8 mouse cellular contexts compared by ENCODE assay signal in genomic region chr2:153049288-153049996, GRCm38 (mm10). TPM values are rescaled to one million over a fixed set of nuclear protein-coding genes. Genes with fewer than 3 reads are reported as not detected.
DNase-seq lines count a peak whose midpoint lies in the region; ATAC-seq lines count a peak whose summit lies in the region.

No protein-coding gene starts in this region.

- DNase-seq in adrenal gland, postnatal 25 days, result peak; percentile 39
- no peak for DNase-seq in adrenal gland, postnatal 4 days (ENCODE audit: low spot score in 2 of 2)
- DNase-seq in ovary, postnatal 14 days (ENCODE audit: low spot score), result peak; percentile 13
- no peak for DNase-seq in ovary, postnatal 10 days (ENCODE audit: low spot score)
- DNase-seq in layer of hippocampus, postnatal 10 days (ENCODE audit: low spot score in 2 of 2), result peak; percentile 35 to 44
- DNase-seq in thymus, postnatal 36 days, result peak; percentile 40 to 66
- DNase-seq in embryo, embryonic 11 days, result no peak

- no peak for ATAC-seq in monocyte, adult 5-6 weeks (replicated peaks; ENCODE audit: insufficient number of reproducible peaks, low FRiP score, low TSS enrichment, poor library complexity, severe bottlenecking)

RNA-seq across cellular contexts. Expression of gene Ccm2l, which starts 16.3 kb away (rescaled TPM):
- 13.6 and 16.0 TPM in 2 replicates for total RNA-seq in adrenal gland, postnatal 25 days (2021)
- total RNA-seq in adrenal gland, postnatal 4 days (2021), result 10 to 100 TPM; 20.7 to 22.8 TPM
- total RNA-seq in layer of hippocampus, postnatal 10 days (2021), result 1 to 10 TPM; 6.8 to 9.8 TPM
- total RNA-seq in monocyte, adult 5-6 weeks (2017), result not detected in 3 replicates

RNA-seq across cellular contexts. Expression of gene Xkr7, which starts 17.8 kb away (rescaled TPM):
- total RNA-seq in adrenal gland, postnatal 25 days (2021), result 0.57 and 1.4 TPM in 2 replicates
- total RNA-seq in adrenal gland, postnatal 4 days (2021), result 1 to 10 TPM; 3.0 to 3.2 TPM
- 1 to 10 TPM; 5.7 to 6.3 TPM for total RNA-seq in layer of hippocampus, postnatal 10 days (2021)
- total RNA-seq in monocyte, adult 5-6 weeks (2017), result not detected in 3 replicates

RNA-seq across cellular contexts. Expression of gene Pdrg1, which starts 34.2 kb away (rescaled TPM):
- total RNA-seq in adrenal gland, postnatal 25 days (2021), result 163 and 187 TPM in 2 replicates
- total RNA-seq in adrenal gland, postnatal 4 days (2021), result 100 to 1,000 TPM in 1 of 2 experiments, 10 to 100 TPM in 1; 93.8 to 103 TPM
- total RNA-seq in layer of hippocampus, postnatal 10 days (2021), result 10 to 100 TPM; 42.9 to 57.5 TPM
- 38.7 to 88.5 TPM (median 51.6 TPM) in 3 replicates for total RNA-seq in monocyte, adult 5-6 weeks (2017)

RNA-seq across cellular contexts. Expression of gene Hck, which starts 58.8 kb away (rescaled TPM):
- 1.7 and 1.9 TPM in 2 replicates for total RNA-seq in adrenal gland, postnatal 25 days (2021)
- total RNA-seq in adrenal gland, postnatal 4 days (2021), result 1 to 10 TPM; 3.9 to 4.3 TPM
- total RNA-seq in layer of hippocampus, postnatal 10 days (2021), result 1 to 10 TPM; 2.6 to 3.2 TPM
- total RNA-seq in monocyte, adult 5-6 weeks (2017), result 404 to 550 TPM (median 548 TPM) in 3 replicates

Comparison
In these comparisons a context has a peak if more than half of its experiments do, and no peak if none do; other contexts are left out.
1. DNase-seq: peak in adrenal gland, postnatal 25 days (single experiment), ovary, postnatal 14 days (single experiment), layer of hippocampus, postnatal 10 days (2 of 2) and thymus, postnatal 36 days (2 of 2); none in adrenal gland, postnatal 4 days (0 of 2), ovary, postnatal 10 days (single experiment) and embryo, embryonic 11 days (single experiment).